Mouse (Mus musculus) spleen, adult 2 months (tissue): ENCODE measurements around the gene Atxn7l3. TPM values are rescaled to one million over a fixed set of nuclear protein-coding genes. Genes with fewer than 3 reads are reported as not detected.

Source experiments
- DNase-seq, 2 experiments: peaks; one replicate each; pipeline versions ENCODE4 v3.0.0 to v3.0.0-alpha.2; 2012 to 2021; ENCODE audit warnings: low spot score in 2 of 2, low read depth in 1 of 2
- H3K27ac ChIP-seq: fragments of 200-500 bp; 2 replicates; pipeline ENCODE4 v1.5.1; 2012; ENCODE audit warnings: low read length, inconsistent platforms; ENCODE audit not compliant: insufficient read depth
- H3K27me3 ChIP-seq: fragments of 200-500 bp; 2 replicates; pipeline ENCODE4 v1.6.1; 2012; ENCODE audit warnings: mild to moderate bottlenecking, moderate library complexity, low read length, inconsistent platforms; ENCODE audit not compliant: control insufficient read depth, insufficient read depth
- H3K36me3 ChIP-seq: fragments of 200-500 bp; 2 replicates; pipeline ENCODE4 v1.6.1; 2012; ENCODE audit warnings: mild to moderate bottlenecking, low read length, inconsistent platforms; ENCODE audit not compliant: control insufficient read depth, insufficient read depth
- H3K4me1 ChIP-seq: fragments of 200-500 bp; 2 replicates; pipeline ENCODE4 v1.6.1; 2011; ENCODE audit warnings: inconsistent platforms; ENCODE audit not compliant: control insufficient read depth, insufficient read depth, insufficient read length
- H3K4me3 ChIP-seq: fragments of 200-500 bp; 2 replicates; pipeline ENCODE4 v1.5.1; 2011; ENCODE audit warnings: mild to moderate bottlenecking, inconsistent platforms; ENCODE audit not compliant: insufficient read depth, insufficient read length; ENCODE audit errors: extremely low read depth
- CTCF ChIP-seq: fragments of 200-500 bp; IDR thresholded peaks from 2 replicates; pipeline ENCODE4 v1.5.1; 2011; ENCODE audit warnings: mild to moderate bottlenecking, inconsistent platforms; ENCODE audit not compliant: insufficient read depth, insufficient read length, insufficient replicate concordance; ENCODE audit errors: extremely low read depth
- POLR2A ChIP-seq: fragments of 200-500 bp; IDR thresholded peaks from 2 replicates; pipeline ENCODE4 v1.6.1; 2011; ENCODE audit warnings: low read depth, low read length, inconsistent platforms
- WGBS: fragments of 180-500 bp; shearing (Covaris S2); methylation state at CpG from one replicate; pipeline ENCODE4 v1.1.7; 2018; 5-methylcytosine and 5-hydroxymethylcytosine counted together
- polyA plus RNA-seq: library from polyadenylated mRNA; depleted of rRNA; stranded (reverse); fragments of >200 nt; gene quantifications from 2 replicates; pipeline ENCODE4 v1.2.3, GENCODE M21; 2012

The Atxn7l3 gene
- polyA plus RNA-seq, 1 experiment = 39.8 TPM

DNA sequence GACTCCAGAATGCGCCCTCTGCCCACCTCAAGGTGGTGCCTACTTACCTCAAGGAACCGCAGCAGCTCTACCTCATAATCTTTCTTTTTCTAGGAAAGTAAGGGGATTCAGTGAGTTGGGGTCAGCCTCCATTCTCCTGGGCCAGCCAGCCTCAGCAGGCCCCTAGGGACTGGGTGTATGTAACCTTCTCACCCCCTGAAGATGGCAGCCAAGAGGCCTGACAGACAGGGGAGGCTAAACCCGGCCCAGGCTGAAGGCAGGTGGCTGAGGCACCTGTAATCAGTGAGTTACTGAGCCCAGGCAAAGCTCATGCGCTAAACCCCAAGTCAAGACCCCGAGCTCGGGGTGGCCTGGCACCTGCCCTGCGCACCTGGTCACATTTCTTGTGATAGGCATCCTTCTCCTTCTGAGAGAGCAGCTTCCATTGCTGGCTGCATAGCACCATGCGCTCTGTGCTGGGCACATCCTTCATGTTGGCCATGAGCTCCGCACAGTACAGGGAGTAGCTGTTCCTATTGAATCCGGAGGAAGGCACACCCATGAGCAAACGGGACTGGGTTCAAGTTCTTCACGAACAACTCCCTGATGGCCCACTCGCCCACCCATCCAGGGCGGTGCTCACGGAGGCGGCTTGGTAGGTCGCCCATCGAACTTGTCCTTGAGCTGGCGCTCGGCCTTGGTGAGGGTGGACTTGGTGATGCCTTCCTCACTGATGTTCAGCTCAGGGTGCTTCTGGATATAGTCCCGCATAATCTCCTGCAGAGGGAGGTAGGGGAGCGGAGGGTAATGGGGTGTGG is 13.6 kb upstream of the Atxn7l3 start:
- TF ChIP-seq CTCF = no peak
- no peak; the same call in 1 of the 2 replicates for TF ChIP-seq POLR2A
- Histone ChIP-seq H3K27ac (no peak overlapping the region; the same call in 1 of the 2 replicates), H3K36me3 (peaks cover 46% of the 10 kb centered on the region), H3K4me1 (peaks cover 17% of the 10 kb centered on the region; the same call in 1 of the 2 replicates), H3K4me3 (peak overlapping the region; percentile 55; the same call in 1 of the 2 replicates), H3K27me3 (no peaks in the 10 kb centered on the region)
- WGBS = 86% methylated on average over 22 of the region's 22 CpGs
- DNase-seq = no peak

GRCm38 (mm10) chr11:102308979-102309378 is 12.5 kb upstream of the Atxn7l3 start:
- peaks cover 40% of the 10 kb centered on the region for H3K36me3 ChIP-seq
- TF ChIP-seq CTCF (peak; percentile 94), POLR2A (no peak)
- no peaks in the 10 kb centered on the region for H3K27me3 ChIP-seq
- WGBS = 1% methylated on average over 27 of the region's 27 CpGs
- peak overlapping the region; percentile 55; the same call in 1 of the 2 replicates for H3K4me3 ChIP-seq
- peaks cover 17% of the 10 kb centered on the region; the same call in 1 of the 2 replicates for H3K4me1 ChIP-seq
- DNase-seq = peak; percentile 88 to 94
- H3K27ac ChIP-seq = peak overlapping the region; percentile 76

GRCm38 (mm10) chr11:102308104-102308503 is 11.7 kb upstream of the Atxn7l3 start:
- WGBS = 88% methylated on average over 9 of the region's 9 CpGs
- Histone ChIP-seq H3K4me3 (no peak overlapping the region), H3K27ac (no peak overlapping the region), H3K36me3 (peaks cover 31% of the 10 kb centered on the region), H3K4me1 (peaks cover 17% of the 10 kb centered on the region; the same call in 1 of the 2 replicates), H3K27me3 (no peaks in the 10 kb centered on the region)
- no peak for DNase-seq
- TF ChIP-seq POLR2A = no peak
- TF ChIP-seq CTCF = no peak

GRCm38 (mm10) chr11:102305359-102305758 is 8.9 kb upstream of the Atxn7l3 start:
- WGBS = 67% methylated on average over 3 of the region's 3 CpGs
- Histone ChIP-seq H3K36me3 (peaks cover 22% of the 10 kb centered on the region), H3K4me1 (peaks cover 13% of the 10 kb centered on the region; the same call in 1 of the 2 replicates), H3K27me3 (no peaks in the 10 kb centered on the region), H3K27ac (no peak overlapping the region), H3K4me3 (no peak overlapping the region)
- TF ChIP-seq CTCF = no peak
- TF ChIP-seq POLR2A = no peak
- no peak for DNase-seq

- DNase-seq = no peak
- no peak overlapping the region for H3K4me3 ChIP-seq
- no peak overlapping the region for H3K27ac ChIP-seq
- H3K4me1 ChIP-seq = peaks cover 3% of the 10 kb centered on the region; the same call in 1 of the 2 replicates
- 86% methylated on average over 2 of the region's 2 CpGs for WGBS
- H3K27me3 ChIP-seq = no peaks in the 10 kb centered on the region
- TF ChIP-seq POLR2A (no peak), CTCF (no peak)
- peaks cover 20% of the 10 kb centered on the region for H3K36me3 ChIP-seq
Measured at GRCm38 (mm10) chr11:102304141-102304540, 7.7 kb upstream of the Atxn7l3 start.

DNA sequence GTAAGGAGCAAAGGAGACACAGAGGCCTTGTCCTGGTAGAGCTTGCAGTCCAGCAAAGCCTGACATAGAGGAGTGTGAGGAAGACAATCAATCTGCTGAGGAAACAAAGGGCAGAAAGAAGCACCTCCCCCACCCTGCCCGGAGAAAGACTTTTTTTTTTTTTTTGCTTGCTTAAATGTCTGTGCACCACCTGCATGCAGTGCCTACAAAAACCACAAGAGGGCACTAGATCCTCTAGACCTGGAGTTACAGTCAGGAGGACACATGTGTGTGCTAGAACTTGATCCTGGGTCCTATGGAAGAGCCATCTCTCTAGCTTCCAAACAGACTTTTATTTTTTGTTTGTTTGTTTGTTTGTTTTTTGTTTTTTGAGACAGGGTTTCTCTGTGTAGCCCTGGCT is 3.4 kb upstream of the Atxn7l3 start:
- DNase-seq = peak; percentile 55 to 61

More for the DNA sequence above, 3.4 kb upstream of the Atxn7l3 start:
- no peaks in the 10 kb centered on the region for H3K27me3 ChIP-seq
- TF ChIP-seq POLR2A = no peak
- peak; percentile 18; the same call in 1 of the 2 replicates for TF ChIP-seq CTCF
- WGBS = 7% methylated on average over 1 of the region's 1 CpGs
- no peak overlapping the region for H3K4me3 ChIP-seq
- H3K27ac ChIP-seq = no peak overlapping the region
- H3K4me1 ChIP-seq = peaks cover 4% of the 10 kb centered on the region; the same call in 1 of the 2 replicates
- no peaks in the 10 kb centered on the region for H3K36me3 ChIP-seq
